Mouse (Mus musculus): ENCODE results near the gene Polr3b.

- no peak for TF ChIP-seq GATA1 (IDR thresholded peaks at IDR 0.05; ENCODE audit: borderline replicate concordance, low read length)
- no peak for TF ChIP-seq FLI1 (IDR thresholded peaks at IDR 0.05; ENCODE audit: low read length)
Measured at GRCm38 (mm10) chr10:84641576-84641975, 19.5 kb downstream of the Polr3b start.

Data from megakaryocyte, embryonic 14.5 days (primary cell).